Mouse (Mus musculus) MEL-GATA-1-ER (cell line): ENCODE results near the gene Ufsp1.

Experiments used
- DNase-seq: peaks from one replicate; pipeline ENCODE4 v3.0.0-alpha.2; 2012; ENCODE audit warnings: low read depth; ENCODE audit errors: extremely low read depth

The Ufsp1 gene

DNA sequence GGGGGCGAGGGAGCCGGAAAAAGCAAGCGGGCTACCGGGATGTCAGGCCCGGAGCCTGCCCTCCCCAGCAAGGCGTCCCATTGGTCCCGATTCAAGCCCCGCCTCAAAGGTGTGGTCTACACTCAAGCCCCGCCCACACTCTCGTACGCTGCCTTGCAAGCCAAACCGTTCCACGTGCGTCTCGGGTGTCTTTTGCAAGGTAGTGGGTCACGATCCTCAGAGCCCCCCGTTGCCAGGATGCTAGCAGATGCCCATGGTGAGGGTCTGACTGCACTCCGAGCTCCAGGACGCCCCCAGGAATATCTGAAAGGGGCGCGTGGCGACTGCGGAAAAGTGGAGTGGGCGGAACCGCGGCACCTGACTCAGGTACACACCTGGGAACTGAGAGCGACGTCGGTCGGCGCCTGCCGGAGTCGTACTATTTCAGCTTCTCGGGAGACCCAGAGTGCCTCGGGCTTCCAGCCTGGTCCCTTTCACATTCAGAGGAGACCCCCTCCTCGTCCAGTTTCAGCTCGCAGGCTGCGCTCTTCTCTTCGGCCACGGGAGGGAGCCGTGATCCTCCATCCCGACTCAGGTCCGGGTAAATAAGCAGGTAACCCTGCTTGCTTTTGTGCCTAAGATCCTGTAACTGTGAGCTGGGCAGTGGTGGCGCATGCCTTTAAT is 39.2 kb downstream of the Ufsp1 start, which contains the start of gene Slc12a9:
Gene Slc12a9 (minus strand): TSS at position 86 of the 663 bp plus-strand sequence.
- peak; percentile 70 for DNase-seq

- DNase-seq = peak; percentile 17
These were observed 39.9 kb downstream of the Ufsp1 start for GRCm38 (mm10) chr5:137334317-137334716.

GRCm38 (mm10) chr5:137335066-137335465 is 40.6 kb downstream of the Ufsp1 start:
- no peak for DNase-seq

GRCm38 (mm10) chr5:137337190-137337589 is 42.8 kb downstream of the Ufsp1 start:
- DNase-seq = no peak

- DNase-seq = peak; percentile 58
These were observed 43.8 kb downstream of the Ufsp1 start for GRCm38 (mm10) chr5:137338256-137338655.

DNA sequence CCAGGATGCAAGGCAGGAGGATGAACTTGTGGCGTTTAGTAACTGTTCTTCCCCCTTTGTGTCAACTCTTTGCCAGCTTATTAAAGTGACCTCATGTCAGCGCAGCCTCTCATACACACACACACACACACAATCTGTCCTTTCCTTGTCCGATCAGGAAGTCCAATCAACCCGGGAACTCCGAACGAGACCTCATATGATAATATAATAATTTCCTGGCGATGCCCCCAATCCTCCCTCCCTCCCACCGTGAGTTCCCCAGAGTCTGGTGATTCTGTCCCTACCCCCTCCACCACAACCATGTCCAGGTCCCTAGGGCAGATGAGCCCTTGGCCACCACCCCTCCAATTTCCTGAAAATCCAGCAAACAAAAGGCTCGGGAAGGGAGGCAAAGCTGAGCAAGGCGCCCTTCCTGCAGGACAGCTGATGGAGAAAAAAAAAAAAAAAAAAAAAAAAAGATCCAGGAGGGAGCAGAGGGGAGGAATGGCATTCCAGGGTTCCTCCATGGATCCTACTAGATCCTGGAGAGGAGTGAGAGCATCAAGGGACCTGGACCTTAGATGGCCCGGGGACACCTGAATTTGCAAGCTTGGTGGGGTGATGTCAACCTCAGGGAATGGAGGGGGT is 44.3 kb downstream of the Ufsp1 start:
- no peak for DNase-seq

GRCm38 (mm10) chr5:137339290-137339979 is 45.0 kb downstream of the Ufsp1 start:
- DNase-seq = no peak

- DNase-seq = no peak
These were observed 45.8 kb downstream of the Ufsp1 start for GRCm38 (mm10) chr5:137340222-137340621.

DNA sequence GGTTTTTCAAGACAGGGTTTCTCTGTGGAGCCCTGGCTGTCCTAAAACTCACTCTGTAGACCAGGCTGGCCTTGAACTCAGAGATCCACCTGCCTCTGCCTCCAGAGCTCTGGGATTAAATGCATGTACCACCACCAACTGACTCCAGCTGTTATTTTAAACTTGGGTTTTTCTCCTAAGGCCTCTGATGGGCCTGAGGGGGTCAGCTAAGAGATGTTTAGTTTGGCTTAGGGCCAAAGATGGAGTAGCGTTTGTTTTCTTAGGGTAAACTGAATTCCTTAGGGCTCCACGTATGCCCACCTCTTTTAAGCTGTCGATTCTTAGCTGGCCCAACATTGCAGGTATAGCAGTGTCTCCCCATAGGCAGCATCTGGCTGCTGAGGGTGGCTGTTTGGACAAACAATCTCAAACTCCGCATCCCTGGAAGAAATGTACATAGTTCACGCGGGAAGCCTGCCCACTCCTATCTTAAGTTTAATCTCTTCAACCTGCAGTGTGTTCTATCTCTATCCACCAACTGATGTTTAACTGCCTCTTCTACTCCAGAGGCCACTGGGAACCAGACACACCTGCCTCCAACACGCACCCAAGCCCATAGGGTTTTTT is 48.1 kb downstream of the Ufsp1 start:
- no peak for DNase-seq

DNA sequence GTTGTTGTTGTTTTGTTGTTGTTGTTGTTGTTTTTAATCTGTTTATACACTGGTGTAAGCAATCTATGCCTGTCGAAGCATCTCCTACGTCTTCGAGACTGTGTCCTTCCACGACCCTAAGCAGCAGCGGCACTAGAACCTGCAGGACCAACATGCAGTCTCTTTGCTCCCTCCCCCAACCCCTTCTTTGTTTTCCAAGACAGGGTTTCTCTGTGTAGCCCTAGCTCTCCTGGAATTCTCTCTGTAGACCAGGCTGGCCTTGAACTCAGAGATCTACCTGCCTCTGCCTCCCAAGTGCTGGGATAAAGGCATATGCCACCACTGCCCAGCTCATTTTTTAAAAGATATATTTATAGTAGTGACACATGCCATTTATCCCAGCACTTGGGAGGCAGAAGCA is 49.0 kb downstream of the Ufsp1 start:
- no peak for DNase-seq

GRCm38 (mm10) chr5:137343869-137344268 is 49.4 kb downstream of the Ufsp1 start:
- no peak for DNase-seq
